Comparison of ENCODE assay signal across 15 mouse cellular contexts in the genomic region with DNA sequence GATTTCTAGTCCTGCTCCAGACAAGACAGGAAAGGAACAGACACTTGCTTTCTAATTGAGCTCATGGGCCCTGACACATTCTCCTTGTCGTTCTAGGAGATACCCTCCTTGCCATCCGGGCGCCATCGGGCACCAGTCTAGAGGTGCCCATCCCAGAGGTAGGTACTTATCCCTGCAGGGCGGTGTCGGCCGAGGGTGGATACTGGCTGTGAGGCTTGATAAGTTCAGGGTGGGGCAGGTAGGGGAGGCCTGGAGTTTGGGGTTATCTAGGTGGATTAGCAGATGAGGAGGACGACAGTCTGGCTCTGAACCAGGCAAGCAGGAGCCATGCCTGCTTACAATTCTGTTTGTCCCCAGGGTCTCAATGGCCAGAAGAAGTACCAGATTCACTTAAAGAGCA. TPM values are rescaled to one million over a fixed set of nuclear protein-coding genes. Genes with fewer than 3 reads are reported as not detected.
DNase-seq lines count a peak whose midpoint lies in the region; ATAC-seq and TF ChIP-seq lines count a peak whose summit lies in the region.
"Had no signal": no experiment of that assay in that cellular context is flagged by ENCODE, and none has a peak within 500 bp of the region (broad histone marks: within the 10 kb centered on the region; RNA-seq: fewer than 3 reads in every experiment).

No protein-coding gene starts in this region.

- no peak overlapping the region for H3K4me3 ChIP-seq in cerebellum, adult 2 months (replicated peaks; ENCODE audit: insufficient read depth, low read depth, low read length)
- H3K4me3 ChIP-seq in midbrain, embryonic 10.5 days = 0 out of 2 replicates have a peak overlapping the region, but pooled peaks have one; percentile 14
- no peak overlapping the region for H3K4me3 ChIP-seq in midbrain, embryonic 15.5 days
- H3K4me3 ChIP-seq in liver, embryonic 13.5 days (replicated peaks) = peak overlapping the region; percentile 99
- H3K4me3 ChIP-seq in limb, embryonic 10.5 days = no peak overlapping the region
- H3K4me3 ChIP-seq: hindbrain, embryonic 15.5 days; limb, embryonic 13.5 days had no signal

- H3K27ac ChIP-seq in cerebellum, adult 2 months (ENCODE audit: insufficient read depth, low read length) = no peak overlapping the region
- no peak overlapping the region for H3K27ac ChIP-seq in midbrain, embryonic 10.5 days (replicated peaks)
- no peak overlapping the region for H3K27ac ChIP-seq in midbrain, embryonic 15.5 days
- H3K27ac ChIP-seq in liver, embryonic 13.5 days = peak overlapping the region; percentile 97
- H3K27ac ChIP-seq in limb, embryonic 10.5 days = no peak overlapping the region
- H3K27ac ChIP-seq: hindbrain, embryonic 15.5 days; kidney, postnatal 0 days; limb, embryonic 13.5 days had no signal

- 94% methylated on average over 8 of the region's 8 CpGs for WGBS in cerebellum, adult 2 months
- WGBS in midbrain, embryonic 10.5 days = 95% methylated on average over 8 of the region's 8 CpGs
- 96% methylated on average over 8 of the region's 8 CpGs for WGBS in midbrain, embryonic 15.5 days
- WGBS in liver, embryonic 13.5 days (ENCODE audit: insufficient replicate concordance) = 24% methylated on average over 8 of the region's 8 CpGs
- WGBS in limb, embryonic 10.5 days = 97% methylated on average over 8 of the region's 8 CpGs

- peaks cover 24% of the 10 kb centered on the region for H3K4me1 ChIP-seq in cerebellum, adult 2 months (ENCODE audit: control insufficient read depth, insufficient read depth, low read length)
- H3K4me1 ChIP-seq in midbrain, embryonic 10.5 days = peaks cover 23% of the 10 kb centered on the region
- H3K4me1 ChIP-seq in midbrain, embryonic 15.5 days = peaks cover 21% of the 10 kb centered on the region
- H3K4me1 ChIP-seq in liver, embryonic 13.5 days (replicated peaks) = peaks cover 85% of the 10 kb centered on the region
- H3K4me1 ChIP-seq in limb, embryonic 10.5 days = peaks cover 36% of the 10 kb centered on the region

- no peaks in the 10 kb centered on the region for H3K27me3 ChIP-seq in cerebellum, adult 2 months (ENCODE audit: control insufficient read depth, insufficient read depth, low read length)
- no peaks in the 10 kb centered on the region for H3K27me3 ChIP-seq in midbrain, embryonic 10.5 days (ENCODE audit: low read depth, poor library complexity, severe bottlenecking)
- no peaks in the 10 kb centered on the region for H3K27me3 ChIP-seq in midbrain, embryonic 15.5 days (replicated peaks)
- H3K27me3 ChIP-seq in liver, embryonic 13.5 days = no peaks in the 10 kb centered on the region; the same call in 1 of the 2 replicates
- H3K27me3 ChIP-seq in limb, embryonic 10.5 days (ENCODE audit: low read depth, poor library complexity, severe bottlenecking) = peaks cover 5% of the 10 kb centered on the region; the same call in 1 of the 2 replicates
- H3K27me3 ChIP-seq: hindbrain, embryonic 15.5 days; limb, embryonic 13.5 days had no signal

- ATAC-seq in midbrain, embryonic 15.5 days (replicated peaks) = no peak
- ATAC-seq in liver, embryonic 13.5 days (ENCODE audit: low read depth) = peak; percentile 94

- H3K9me3 ChIP-seq in midbrain, embryonic 10.5 days (replicated peaks) = no peaks in the 10 kb centered on the region
- H3K9me3 ChIP-seq in midbrain, embryonic 15.5 days = no peaks in the 10 kb centered on the region
- no peaks in the 10 kb centered on the region for H3K9me3 ChIP-seq in liver, embryonic 13.5 days (replicated peaks)
- H3K9me3 ChIP-seq in limb, embryonic 10.5 days (replicated peaks) = no peaks in the 10 kb centered on the region
- H3K9me3 ChIP-seq: hindbrain, embryonic 15.5 days; limb, embryonic 13.5 days had no signal

- peaks cover 65% of the 10 kb centered on the region for H3K36me3 ChIP-seq in midbrain, embryonic 10.5 days
- H3K36me3 ChIP-seq in midbrain, embryonic 15.5 days (replicated peaks) = peaks cover 34% of the 10 kb centered on the region
- peaks cover 64% of the 10 kb centered on the region for H3K36me3 ChIP-seq in liver, embryonic 13.5 days
- H3K36me3 ChIP-seq in limb, embryonic 10.5 days = peaks cover 65% of the 10 kb centered on the region

- no peak for TF ChIP-seq POLR2A in cerebellum, adult 2 months (IDR thresholded peaks at IDR 0.05; ENCODE audit: borderline replicate concordance, insufficient read depth, low read length)

- DNase-seq in cerebellum, adult 11 months = peak; percentile 25
- no peak for DNase-seq in cerebellum, adult 2 months
- no peak for DNase-seq in midbrain, embryonic 10.5 days (ENCODE audit: low spot score)
- DNase-seq in liver, embryonic 13.5 days = peak; percentile 90
- DNase-seq in spleen, postnatal 4 days (ENCODE audit: low spot score in 2 of 2) = peak; percentile 88 to 90
- DNase-seq in layer of hippocampus, adult 9-10 months (ENCODE audit: low spot score) = no peak
- DNase-seq in limb, embryonic 10.5 days (ENCODE audit: low spot score) = no peak
- DNase-seq: adrenal gland, postnatal 14 days; cerebellum, adult 11-12 months; lung, postnatal 4 days; right cerebral cortex, postnatal 14 days had no signal

- H3K9ac ChIP-seq in midbrain, embryonic 15.5 days = no peak overlapping the region
- H3K9ac ChIP-seq in liver, embryonic 13.5 days = peak overlapping the region; percentile 99
- H3K9ac ChIP-seq: hindbrain, embryonic 15.5 days; limb, embryonic 13.5 days had no signal

- H3K4me2 ChIP-seq in midbrain, embryonic 15.5 days = no peak overlapping the region
- peak overlapping the region; percentile 95 for H3K4me2 ChIP-seq in liver, embryonic 13.5 days
- H3K4me2 ChIP-seq: hindbrain, embryonic 15.5 days; limb, embryonic 13.5 days had no signal

- no peak for TF ChIP-seq CTCF in cerebellum, adult 2 months (IDR thresholded peaks at IDR 0.05; ENCODE audit: borderline replicate concordance, insufficient read depth, low read depth, low read length)

RNA-seq across cellular contexts. Expression of a gene that starts 2.5 kb away (rescaled TPM):
- polyA plus RNA-seq in cerebellum, adult 2 months (2012; rRNA removed) = 81.6 and 91.5 TPM in 2 replicates
- 117 and 124 TPM in 2 replicates for polyA plus RNA-seq in midbrain, embryonic 10.5 days (2016; fragmentation: Nextera tagmentation; extraction: Ambion mirVana)
- polyA plus RNA-seq in midbrain, embryonic 15.5 days (2015; fragmentation: Nextera tagmentation; extraction: Ambion mirVana) = 45.3 and 48.9 TPM in 2 replicates
- 187 and 232 TPM in 2 replicates for polyA plus RNA-seq in liver, embryonic 13.5 days (2015; fragmentation: Nextera tagmentation; extraction: Ambion mirVana)
- polyA plus RNA-seq in limb, embryonic 10.5 days (2016; fragmentation: Nextera tagmentation; extraction: Ambion mirVana) = 144 and 160 TPM in 2 replicates

RNA-seq across cellular contexts. Expression of a gene that starts 4.1 kb away (rescaled TPM):
- polyA plus RNA-seq in cerebellum, adult 2 months (2012; rRNA removed) = 17.0 and 20.0 TPM in 2 replicates
- 10.2 and 11.4 TPM in 2 replicates for polyA plus RNA-seq in midbrain, embryonic 10.5 days (2016; fragmentation: Nextera tagmentation; extraction: Ambion mirVana)
- polyA plus RNA-seq in midbrain, embryonic 15.5 days (2015; fragmentation: Nextera tagmentation; extraction: Ambion mirVana) = 11.8 and 12.7 TPM in 2 replicates
- 6.2 and 6.7 TPM in 2 replicates for polyA plus RNA-seq in liver, embryonic 13.5 days (2015; fragmentation: Nextera tagmentation; extraction: Ambion mirVana)
- 11.5 and 15.1 TPM in 2 replicates for polyA plus RNA-seq in limb, embryonic 10.5 days (2016; fragmentation: Nextera tagmentation; extraction: Ambion mirVana)

RNA-seq across cellular contexts. Expression of a gene that starts 5.4 kb away (rescaled TPM):
- 12.4 and 15.2 TPM in 2 replicates for polyA plus RNA-seq in cerebellum, adult 2 months (2012; rRNA removed)
- 1.3 and 1.5 TPM in 2 replicates for polyA plus RNA-seq in midbrain, embryonic 10.5 days (2016; fragmentation: Nextera tagmentation; extraction: Ambion mirVana)
- 1.1 and 1.3 TPM in 2 replicates for polyA plus RNA-seq in midbrain, embryonic 15.5 days (2015; fragmentation: Nextera tagmentation; extraction: Ambion mirVana)
- 2.1 and 2.8 TPM in 2 replicates for polyA plus RNA-seq in liver, embryonic 13.5 days (2015; fragmentation: Nextera tagmentation; extraction: Ambion mirVana)
- polyA plus RNA-seq in limb, embryonic 10.5 days (2016; fragmentation: Nextera tagmentation; extraction: Ambion mirVana) = 1.9 and 2.7 TPM in 2 replicates

RNA-seq across cellular contexts. Expression of a gene that starts 10.3 kb away (rescaled TPM):
- 25.1 and 27.4 TPM in 2 replicates for polyA plus RNA-seq in cerebellum, adult 2 months (2012; rRNA removed)
- 26.4 and 36.8 TPM in 2 replicates for polyA plus RNA-seq in midbrain, embryonic 10.5 days (2016; fragmentation: Nextera tagmentation; extraction: Ambion mirVana)
- polyA plus RNA-seq in midbrain, embryonic 15.5 days (2015; fragmentation: Nextera tagmentation; extraction: Ambion mirVana) = 165 and 173 TPM in 2 replicates
- 0.60 and 1.1 TPM in 2 replicates for polyA plus RNA-seq in liver, embryonic 13.5 days (2015; fragmentation: Nextera tagmentation; extraction: Ambion mirVana)
- polyA plus RNA-seq in limb, embryonic 10.5 days (2016; fragmentation: Nextera tagmentation; extraction: Ambion mirVana) = 13.9 and 19.2 TPM in 2 replicates

RNA-seq across cellular contexts. Expression of a gene that starts 24.0 kb away (rescaled TPM):
- 8.8 and 10.4 TPM in 2 replicates for polyA plus RNA-seq in cerebellum, adult 2 months (2012; rRNA removed)
- 1.4 and 2.3 TPM in 2 replicates for polyA plus RNA-seq in midbrain, embryonic 10.5 days (2016; fragmentation: Nextera tagmentation; extraction: Ambion mirVana)
- 4.0 and 4.5 TPM in 2 replicates for polyA plus RNA-seq in midbrain, embryonic 15.5 days (2015; fragmentation: Nextera tagmentation; extraction: Ambion mirVana)
- 0.10 and 0.14 TPM in 2 replicates for polyA plus RNA-seq in liver, embryonic 13.5 days (2015; fragmentation: Nextera tagmentation; extraction: Ambion mirVana)
- 0.40 and 0.45 TPM in 2 replicates for polyA plus RNA-seq in limb, embryonic 10.5 days (2016; fragmentation: Nextera tagmentation; extraction: Ambion mirVana)

Comparison
In these comparisons a context has a peak if more than half of its experiments do, and no peak if none do; other contexts are left out.
1. DNase-seq: peak in cerebellum, adult 11 months (single experiment), liver, embryonic 13.5 days (single experiment) and spleen, postnatal 4 days (2 of 2); none in cerebellum, adult 2 months (0 of 2), midbrain, embryonic 10.5 days (single experiment), layer of hippocampus, adult 9-10 months (single experiment) and limb, embryonic 10.5 days (single experiment).
2. H3K4me3 ChIP-seq: peak in midbrain, embryonic 10.5 days (single experiment) and liver, embryonic 13.5 days (single experiment); none in cerebellum, adult 2 months (single experiment), midbrain, embryonic 15.5 days (single experiment) and limb, embryonic 10.5 days (single experiment).